Mouse (Mus musculus) heart, embryonic 11.5 days (tissue): Measurements from ENCODE around the gene Rnaseh2c. TPM values are rescaled to one million over a fixed set of nuclear protein-coding genes. Genes with fewer than 3 reads are reported as not detected.

Experiments used
- ATAC-seq: fragments of 200-750 bp; cut with Nextera tagmentation; replicated peaks from 2 replicates; pipeline ENCODE4 v1.8.0; 2017; ENCODE audit warnings: moderate library complexity; ENCODE audit not compliant: insufficient number of reproducible peaks, low FRiP score, low TSS enrichment
- H3K27ac ChIP-seq: fragments of 300-500 bp; sonication (generic); 2 replicates; pipeline ENCODE4 v1.5.1; 2014; ENCODE audit warnings: mild to moderate bottlenecking, low read depth, low read length
- H3K27me3 ChIP-seq: fragments of 300-500 bp; sonication (generic); 2 replicates; pipeline ENCODE4 v1.6.1; 2014; ENCODE audit warnings: mild to moderate bottlenecking, low read length, mixed read lengths; ENCODE audit not compliant: control insufficient read depth, insufficient read depth
- H3K36me3 ChIP-seq: fragments of 300-500 bp; sonication (generic); 2 replicates; pipeline ENCODE4 v1.6.1; 2014; ENCODE audit warnings: mild to moderate bottlenecking, low read length, moderate library complexity, mixed read lengths; ENCODE audit not compliant: control insufficient read depth, insufficient read depth
- H3K4me1 ChIP-seq: fragments of 300-500 bp; sonication (generic); 2 replicates; pipeline ENCODE4 v1.6.1; 2014; ENCODE audit warnings: low read length; ENCODE audit not compliant: control insufficient read depth, insufficient read depth
- H3K4me2 ChIP-seq: fragments of 300-500 bp; sonication (generic); 2 replicates; pipeline ENCODE4 v1.6.1; 2014; ENCODE audit warnings: mild to moderate bottlenecking, moderate library complexity
- H3K4me3 ChIP-seq: fragments of 300-500 bp; sonication (generic); 2 replicates; pipeline ENCODE4 v1.5.1; 2014; ENCODE audit warnings: low read depth, low read length
- H3K9ac ChIP-seq: fragments of 300-500 bp; sonication (generic); 2 replicates; pipeline ENCODE4 v1.6.1; 2014; ENCODE audit warnings: mild to moderate bottlenecking, low read depth, low read length, moderate library complexity
- H3K9me3 ChIP-seq: fragments of 300-500 bp; sonication (generic); replicated peaks from 2 replicates; pipeline ENCODE4 v1.6.1; 2016; ENCODE audit warnings: low read length; ENCODE audit not compliant: control insufficient read depth
- WGBS: fragments of 180-500 bp; shearing (Covaris S2); extraction: QIAGEN DNeasy Blood & Tissue Kit; methylation state at CpG from one replicate; pipeline ENCODE4 v1.1.7; 2014; ENCODE audit not compliant: insufficient replicate concordance; 5-methylcytosine and 5-hydroxymethylcytosine counted together
- polyA plus RNA-seq: library from polyadenylated mRNA; unstranded; fragments of >200 nt; fragmentation: Nextera tagmentation; extraction: Ambion mirVana; gene quantifications from 2 replicates; pipeline ENCODE4 v1.2.1, GENCODE M21; 2014

Gene Rnaseh2c
- polyA plus RNA-seq, 1 experiment from 2014 or later = 106 TPM

- WGBS = 82% methylated on average over 32 of the region's 32 CpGs
- peaks cover 2% of the 10 kb centered on the region; the same call in 1 of the 2 replicates for H3K36me3 ChIP-seq
- H3K27ac ChIP-seq = no peak overlapping the region
- no peak overlapping the region for H3K4me2 ChIP-seq
- H3K4me3 ChIP-seq = no peak overlapping the region
- H3K9ac ChIP-seq = no peak overlapping the region
- no peaks in the 10 kb centered on the region for H3K9me3 ChIP-seq
- ATAC-seq = no peak
- peaks cover 5% of the 10 kb centered on the region; the same call in 1 of the 2 replicates for H3K4me1 ChIP-seq
- peaks cover 17% of the 10 kb centered on the region for H3K27me3 ChIP-seq
Measured at GRCm38 (mm10) chr19:5570353-5571246, 31.1 kb upstream of the Rnaseh2c start.

DNA sequence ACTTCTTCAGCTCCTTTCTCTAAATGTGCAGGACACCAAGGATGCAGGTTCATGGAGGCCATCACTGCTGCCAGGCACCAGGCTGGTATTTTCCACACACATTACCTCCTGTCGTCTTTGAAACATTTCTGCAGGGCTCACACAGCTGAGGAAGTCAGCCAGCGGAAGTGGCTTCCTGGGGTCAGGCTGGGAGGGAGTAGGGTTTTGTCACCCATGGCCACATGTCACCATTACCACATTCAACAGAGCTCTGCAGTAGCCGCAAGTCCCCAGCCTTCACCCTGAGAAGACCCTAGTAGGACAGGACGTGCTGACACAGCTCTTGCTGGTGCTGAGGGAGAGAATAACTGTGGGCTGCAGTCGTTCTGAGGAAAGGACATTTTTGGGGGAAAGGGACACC lies 29.8 kb upstream of the Rnaseh2c start:
- H3K9me3 ChIP-seq = no peaks in the 10 kb centered on the region
- no peak overlapping the region for H3K4me2 ChIP-seq
- no peak overlapping the region for H3K27ac ChIP-seq
- WGBS = 71% methylated on average over 5 of the region's 5 CpGs
- H3K9ac ChIP-seq = no peak overlapping the region
- peaks cover 8% of the 10 kb centered on the region for H3K27me3 ChIP-seq
- peaks cover 2% of the 10 kb centered on the region; the same call in 1 of the 2 replicates for H3K36me3 ChIP-seq
- H3K4me3 ChIP-seq = no peak overlapping the region
- H3K4me1 ChIP-seq = peaks cover 5% of the 10 kb centered on the region; the same call in 1 of the 2 replicates
- no peak for ATAC-seq

DNA sequence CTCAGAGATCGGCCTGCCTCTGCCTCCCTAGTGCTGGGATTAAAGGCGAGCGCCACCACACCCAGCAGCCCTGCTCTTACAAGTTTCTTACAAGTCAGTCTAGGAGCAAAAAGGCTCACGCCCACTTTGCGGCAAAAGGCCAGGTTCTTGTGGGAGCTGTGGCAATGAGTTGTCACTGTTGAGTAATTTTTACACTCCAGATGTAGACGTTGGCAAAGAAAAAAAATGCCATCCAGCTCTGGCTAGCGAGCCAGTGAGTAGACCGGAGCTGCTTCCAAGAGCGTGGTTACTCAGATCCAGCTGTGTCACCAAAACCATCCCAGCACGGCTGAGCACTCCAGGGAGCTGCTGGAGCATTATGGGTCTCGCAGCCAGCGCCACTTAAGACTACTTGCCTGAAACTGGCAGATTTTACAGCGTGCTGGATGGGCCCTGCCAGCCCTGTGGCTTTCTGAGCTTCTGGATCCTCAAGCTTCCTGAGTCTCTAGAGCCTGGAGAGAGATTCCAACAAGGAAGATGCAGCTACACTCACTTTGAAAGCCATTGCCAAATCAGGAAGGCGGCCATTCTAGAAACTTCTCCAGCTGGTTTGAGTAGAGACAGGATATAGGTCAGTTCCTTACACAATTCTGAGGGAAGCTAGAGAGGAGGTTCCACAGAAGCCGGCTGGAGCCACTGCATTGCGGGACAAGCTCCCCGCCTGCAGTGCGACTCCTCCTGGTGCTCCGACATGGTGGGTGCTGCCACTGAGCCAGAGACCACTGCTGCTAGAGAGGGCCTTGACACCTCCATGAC lies 29.1 kb upstream of the Rnaseh2c start:
- Histone ChIP-seq H3K36me3 (peaks cover 2% of the 10 kb centered on the region; the same call in 1 of the 2 replicates), H3K27ac (no peak overlapping the region), H3K9me3 (no peaks in the 10 kb centered on the region), H3K9ac (no peak overlapping the region), H3K4me3 (no peak overlapping the region), H3K27me3 (peaks cover 8% of the 10 kb centered on the region; the same call in 1 of the 2 replicates), H3K4me2 (no peak overlapping the region), H3K4me1 (peaks cover 5% of the 10 kb centered on the region; the same call in 1 of the 2 replicates)
- no peak for ATAC-seq
- WGBS = 81% methylated on average over 19 of the region's 19 CpGs

DNA sequence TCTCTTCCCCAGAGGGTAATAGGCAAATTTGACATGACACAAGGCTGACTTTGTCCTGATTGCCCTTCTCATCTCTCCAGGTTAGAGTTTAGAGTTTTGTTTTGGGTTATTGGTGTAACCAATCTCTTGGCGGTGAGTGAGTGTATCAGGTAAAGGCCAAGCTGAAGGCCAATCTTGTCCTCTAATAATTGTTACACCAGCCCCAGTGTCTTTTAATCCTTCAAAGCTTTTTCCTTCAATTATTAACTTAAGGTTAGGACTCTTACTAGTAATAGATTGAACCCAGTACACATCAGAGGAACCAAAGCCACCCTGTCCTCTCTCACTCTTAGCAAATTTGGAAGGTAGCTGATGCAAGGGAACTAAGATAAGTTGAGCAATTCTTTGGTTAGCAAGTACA lies 26.3 kb upstream of the Rnaseh2c start:
- ATAC-seq = no peak
- H3K36me3 ChIP-seq = no peaks in the 10 kb centered on the region
- no peaks in the 10 kb centered on the region for H3K4me1 ChIP-seq
- WGBS = 93% methylated on average over 1 of the region's 1 CpGs
- H3K9me3 ChIP-seq = no peaks in the 10 kb centered on the region
- no peak overlapping the region for H3K27ac ChIP-seq
- peaks cover 3% of the 10 kb centered on the region; the same call in 1 of the 2 replicates for H3K27me3 ChIP-seq
- H3K4me3 ChIP-seq = no peak overlapping the region
- no peak overlapping the region for H3K4me2 ChIP-seq
- H3K9ac ChIP-seq = no peak overlapping the region

DNA sequence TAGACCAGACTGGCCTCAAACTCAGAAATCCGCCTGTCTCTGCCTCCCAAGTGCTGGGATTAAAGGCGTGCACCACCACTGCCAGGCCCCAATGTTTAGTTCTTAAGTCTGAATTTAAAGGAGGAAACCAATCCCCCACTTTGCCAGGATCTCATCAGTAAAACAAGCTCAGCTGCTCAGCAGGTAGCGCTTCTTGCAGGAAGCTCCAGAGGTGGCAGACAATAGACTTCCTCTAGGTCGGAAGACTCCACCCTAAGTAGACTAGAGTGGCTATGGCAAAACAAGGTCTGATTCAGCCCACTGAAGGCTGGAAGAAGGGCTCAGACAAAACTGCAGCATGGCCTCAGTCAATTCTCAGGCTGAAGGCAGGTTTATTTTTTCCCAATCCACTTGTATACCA lies 21.7 kb upstream of the Rnaseh2c start:
- Histone ChIP-seq H3K4me3 (no peak overlapping the region), H3K27me3 (no peaks in the 10 kb centered on the region), H3K4me2 (no peak overlapping the region), H3K9me3 (no peaks in the 10 kb centered on the region), H3K9ac (no peak overlapping the region), H3K27ac (no peak overlapping the region), H3K36me3 (no peaks in the 10 kb centered on the region), H3K4me1 (no peaks in the 10 kb centered on the region)
- no peak for ATAC-seq
- WGBS = 72% methylated on average over 4 of the region's 4 CpGs

- 75% methylated on average over 6 of the region's 6 CpGs for WGBS
- H3K4me1 ChIP-seq = no peaks in the 10 kb centered on the region
- no peak overlapping the region for H3K27ac ChIP-seq
- H3K9me3 ChIP-seq = no peaks in the 10 kb centered on the region
- no peaks in the 10 kb centered on the region for H3K36me3 ChIP-seq
- no peak overlapping the region for H3K9ac ChIP-seq
- H3K4me3 ChIP-seq = no peak overlapping the region
- no peaks in the 10 kb centered on the region for H3K27me3 ChIP-seq
- H3K4me2 ChIP-seq = no peak overlapping the region
- ATAC-seq = no peak
Measured at GRCm38 (mm10) chr19:5580776-5581175, 20.9 kb upstream of the Rnaseh2c start.

- ATAC-seq = no peak
- Histone ChIP-seq H3K9me3 (no peaks in the 10 kb centered on the region), H3K36me3 (no peaks in the 10 kb centered on the region), H3K27me3 (no peaks in the 10 kb centered on the region), H3K4me1 (no peaks in the 10 kb centered on the region), H3K27ac (no peak overlapping the region), H3K4me3 (no peak overlapping the region), H3K9ac (no peak overlapping the region), H3K4me2 (no peak overlapping the region)
- 78% methylated on average over 2 of the region's 2 CpGs for WGBS
Measured at GRCm38 (mm10) chr19:5581995-5582394, 19.7 kb upstream of the Rnaseh2c start.

DNA sequence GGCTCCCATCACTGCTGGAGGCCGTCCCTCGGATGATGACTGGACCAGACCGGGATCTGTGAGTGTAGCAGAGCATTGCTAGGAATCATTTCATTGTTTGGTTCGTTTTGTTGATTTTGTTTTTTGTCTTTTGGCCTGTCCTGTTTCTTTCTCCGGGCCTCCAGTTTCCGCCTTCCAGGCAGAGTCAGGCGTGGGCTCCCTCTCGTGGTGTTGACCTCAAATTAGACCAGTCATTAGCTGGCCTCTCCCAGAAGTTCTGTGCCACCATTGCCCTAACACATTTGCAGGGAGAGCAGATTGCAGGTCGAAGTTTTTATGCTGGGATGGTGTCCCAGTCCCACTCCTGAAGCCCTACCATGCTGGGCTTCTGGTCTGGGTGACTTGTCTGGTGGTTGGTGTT lies 12.5 kb upstream of the Rnaseh2c start:
- H3K27ac ChIP-seq = no peak overlapping the region
- H3K4me3 ChIP-seq = no peak overlapping the region
- no peak overlapping the region for H3K9ac ChIP-seq
- ATAC-seq = no peak
- WGBS = 67% methylated on average over 9 of the region's 9 CpGs
- H3K4me1 ChIP-seq = no peaks in the 10 kb centered on the region
- H3K27me3 ChIP-seq = no peaks in the 10 kb centered on the region
- H3K4me2 ChIP-seq = no peak overlapping the region
- H3K9me3 ChIP-seq = no peaks in the 10 kb centered on the region
- H3K36me3 ChIP-seq = no peaks in the 10 kb centered on the region
